ENCODE assay signal across 8 mouse cellular contexts in the genomic region with DNA sequence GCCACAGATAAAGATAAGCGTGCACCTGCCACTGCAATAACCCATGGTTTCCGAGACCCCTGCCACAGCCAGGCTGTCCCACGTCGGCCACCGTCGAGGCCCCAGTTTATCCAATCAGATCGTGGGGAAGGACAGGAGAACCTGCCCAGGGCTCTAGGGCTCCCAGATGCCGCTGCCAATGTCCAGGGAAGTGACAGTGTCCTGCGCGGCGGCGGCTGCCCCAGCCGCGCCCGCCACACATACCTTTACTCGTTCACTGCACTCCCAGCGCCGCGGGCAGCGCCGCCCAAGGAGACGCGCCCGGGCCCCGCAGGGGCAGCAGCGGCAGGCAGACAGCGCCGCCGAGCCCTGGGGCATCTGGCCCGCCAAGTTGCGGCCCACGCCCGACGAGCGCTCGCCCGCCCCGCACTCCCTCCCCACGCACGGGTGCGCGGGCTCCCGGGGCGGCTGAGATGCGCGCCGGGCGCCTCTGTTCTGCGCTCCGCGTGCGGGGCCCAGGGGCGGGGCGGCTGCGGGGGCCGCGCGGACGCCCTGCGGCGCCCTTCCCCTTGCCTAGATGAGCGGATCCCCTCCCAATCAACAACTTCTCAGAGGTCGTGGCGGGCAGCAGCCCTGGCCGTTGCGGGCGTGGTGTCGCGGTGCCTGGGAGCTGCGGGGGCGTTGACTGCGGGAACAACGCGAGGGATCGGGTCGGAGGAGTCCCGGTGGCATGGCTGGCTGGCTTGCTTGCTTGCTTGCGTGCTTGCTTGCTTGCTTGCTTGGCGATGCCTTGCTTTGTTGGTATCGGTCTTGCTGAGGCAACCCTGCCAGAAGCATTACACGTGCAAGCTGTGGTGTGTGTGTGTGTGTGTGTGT. TPM values are rescaled to one million over a fixed set of nuclear protein-coding genes. Genes with fewer than 3 reads are reported as not detected.
DNase-seq lines count a peak whose midpoint lies in the region; ATAC-seq and TF ChIP-seq lines count a peak whose summit lies in the region.

A gene (minus strand): TSS at position 811 of the 855 bp plus-strand sequence.

- no peaks in the 10 kb centered on the region for H3K4me1 ChIP-seq in cortical plate, adult 2 months (ENCODE audit: control insufficient read depth, insufficient read depth, low read length)
- no peaks in the 10 kb centered on the region for H3K4me1 ChIP-seq in intestine, embryonic 14.5 days (replicated peaks; ENCODE audit: control insufficient read depth, insufficient read depth, low read length)
- H3K4me1 ChIP-seq in midbrain, embryonic 16.5 days (ENCODE audit: control insufficient read depth, insufficient read depth, low read length) = peaks cover 6% of the 10 kb centered on the region

- peak within 1 kb of the TSS; percentile 98 for H3K27ac ChIP-seq in cortical plate, adult 2 months (ENCODE audit: insufficient read depth, low read length)
- no peak within 1 kb of the TSS for H3K27ac ChIP-seq in intestine, embryonic 14.5 days (ENCODE audit: low read depth)
- peak within 1 kb of the TSS; percentile 88 for H3K27ac ChIP-seq in midbrain, embryonic 16.5 days (ENCODE audit: low read length)

- no peaks in the 10 kb centered on the region for H3K36me3 ChIP-seq in intestine, embryonic 14.5 days (ENCODE audit: control insufficient read depth, insufficient read depth, low read length)
- no peaks in the 10 kb centered on the region for H3K36me3 ChIP-seq in midbrain, embryonic 16.5 days (ENCODE audit: control insufficient read depth, insufficient read depth, low read length)

- intact Hi-C loops in left cerebral cortex, postnatal 10 days (cut with DNase I) = loop anchor here (5.0 to 10.0 kb wide), 2 partner anchors 185 to 1148 kb away; no protein-coding TSS in a partner anchor

- ATAC-seq in intestine, embryonic 14.5 days (replicated peaks; ENCODE audit: low FRiP score, low TSS enrichment, low read depth) = peak; percentile 74
- peak; percentile 90 for ATAC-seq in midbrain, embryonic 16.5 days

- peak; percentile 25 for DNase-seq in adrenal gland, postnatal 14 days
- DNase-seq in gastrocnemius, adult 8-10 months (ENCODE audit: low spot score in 2 of 2) = peak; percentile 3 to 12
- peak; percentile 82 for DNase-seq in intestine, embryonic 14.5 days (ENCODE audit: low spot score)
- DNase-seq in left cerebral cortex, postnatal 10 days (ENCODE audit: extremely low spot score in 1 of 2, low spot score in 2 of 2) = peak; percentile 53 to 67
- DNase-seq in testis, postnatal 10 days (ENCODE audit: low spot score) = peak; percentile 63
- no peak for DNase-seq in spleen, adult 18-20 months

- H3K4me3 ChIP-seq in cortical plate, adult 2 months (ENCODE audit: insufficient read depth, low read length) = peak within 1 kb of the TSS; percentile 97
- peak within 1 kb of the TSS; percentile 63 for H3K4me3 ChIP-seq in intestine, embryonic 14.5 days (ENCODE audit: low read depth, low read length)
- peak within 1 kb of the TSS; percentile 76 for H3K4me3 ChIP-seq in midbrain, embryonic 16.5 days (ENCODE audit: low read depth, low read length)

- WGBS in intestine, embryonic 14.5 days = 0% methylated on average over 77 of the region's 81 CpGs
- under 1% methylated on average over 60 of the region's 81 CpGs for WGBS in midbrain, embryonic 16.5 days

- peak within 1 kb of the TSS; percentile 65 for H3K9ac ChIP-seq in intestine, embryonic 14.5 days (ENCODE audit: low read length)
- H3K9ac ChIP-seq in midbrain, embryonic 16.5 days (ENCODE audit: low read depth, low read length) = peak within 1 kb of the TSS; percentile 86

- TF ChIP-seq CTCF in cortical plate, adult 2 months (IDR thresholded peaks at IDR 0.05; ENCODE audit: extremely low read depth, insufficient read depth, low read length) = no peak

- peaks cover 3% of the 10 kb centered on the region; the same call in 1 of the 2 replicates for H3K27me3 ChIP-seq in intestine, embryonic 14.5 days (replicated peaks; ENCODE audit: control insufficient read depth, insufficient read depth, low read length)
- no peaks in the 10 kb centered on the region for H3K27me3 ChIP-seq in midbrain, embryonic 16.5 days (ENCODE audit: control insufficient read depth, insufficient read depth, low read depth, low read length)

- no peak for TF ChIP-seq POLR2A in cortical plate, adult 2 months (IDR thresholded peaks at IDR 0.05; ENCODE audit: extremely low read depth, insufficient read depth, low read length)

- H3K4me2 ChIP-seq in intestine, embryonic 14.5 days (ENCODE audit: low read length) = peak within 1 kb of the TSS; percentile 85
- peak within 1 kb of the TSS; percentile 85 for H3K4me2 ChIP-seq in midbrain, embryonic 16.5 days (ENCODE audit: low read length)

- H3K9me3 ChIP-seq in intestine, embryonic 14.5 days (ENCODE audit: control insufficient read depth, low read length) = no peaks in the 10 kb centered on the region
- H3K9me3 ChIP-seq in midbrain, embryonic 16.5 days (replicated peaks; ENCODE audit: control insufficient read depth, low read length, poor library complexity, severe bottlenecking) = no peaks in the 10 kb centered on the region

RNA-seq across cellular contexts. Expression of the gene that starts here (rescaled TPM):
- total RNA-seq in adrenal gland, postnatal 14 days (2021) = 0.26 and 0.56 TPM in 2 replicates
- 27.2 and 30.0 TPM in 2 replicates for polyA plus RNA-seq in cortical plate, adult 2 months (2012; rRNA removed)
- 1 to 10 TPM in 1 of 4 experiments, under 1 TPM in 2, not detected in 1; 0.46 to 1.3 (median 0.61) TPM for total RNA-seq in gastrocnemius, adult 8-10 months (2022)
- 2.3 and 2.7 TPM in 2 replicates for polyA plus RNA-seq in intestine, embryonic 14.5 days (2014; fragmentation: Nextera tagmentation; extraction: Ambion mirVana)
- 10 to 100 TPM; 45.3 to 47.1 TPM for total RNA-seq in left cerebral cortex, postnatal 10 days (2021)
- polyA plus RNA-seq in midbrain, embryonic 16.5 days (2015; fragmentation: Nextera tagmentation; extraction: Ambion mirVana) = 15.2 and 16.1 TPM in 2 replicates

Comparison
In these comparisons a context has a peak if more than half of its experiments do, and no peak if none do; other contexts are left out.
1. RNA of the gene that starts here (total RNA-seq): 45.3 to 47.1 TPM in left cerebral cortex, postnatal 10 days; 0.46 to 1.3 TPM in gastrocnemius, adult 8-10 months and 0.26 to 0.56 TPM in adrenal gland, postnatal 14 days; every median in the first group is over 10 times any median in the second.
2. Peak in DNase-seq in adrenal gland, postnatal 14 days; RNA of the gene not detected or under 1 TPM.
3. DNase-seq: peak in gastrocnemius, adult 8-10 months (2 of 2), intestine, embryonic 14.5 days (single experiment), left cerebral cortex, postnatal 10 days (2 of 2) and testis, postnatal 10 days (single experiment); none in spleen, adult 18-20 months (0 of 2).
4. Peak in every context shown above with its lines, with median percentiles within 50 percentile points of each other: H3K4me3 ChIP-seq.